Mouse (Mus musculus) megakaryocyte, adult 5-6 weeks (primary cell): Measurements from ENCODE around the gene D11Wsu47e. TPM values are rescaled to one million over a fixed set of nuclear protein-coding genes. Genes with fewer than 3 reads are reported as not detected.
A peak's percentile ranks its signal among the peaks of the same experiment; 100 is the strongest.

Experiments used
- ATAC-seq: 2 replicates; pipeline ENCODE4 v1.8.0; 2016; ENCODE audit warnings: mild to moderate bottlenecking, inconsistent platforms; ENCODE audit not compliant: poor library complexity, severe bottlenecking
- total RNA-seq, 2 experiments: library from RNA; stranded (forward) in 1 of 2; stranded (reverse) in 1 of 2; fragments of 153-499, 151-499 nt in 1 of 2; fragments of 221-1000, 200-1000 nt in 1 of 2; gene quantifications; 2 replicates each; pipeline versions ENCODE4 v1.2.3 to v1.2.4; 2015 to 2017

D11Wsu47e gene
- total RNA-seq, 2 experiments from 2014 or later = 5.4 to 10.3 TPM

DNA sequence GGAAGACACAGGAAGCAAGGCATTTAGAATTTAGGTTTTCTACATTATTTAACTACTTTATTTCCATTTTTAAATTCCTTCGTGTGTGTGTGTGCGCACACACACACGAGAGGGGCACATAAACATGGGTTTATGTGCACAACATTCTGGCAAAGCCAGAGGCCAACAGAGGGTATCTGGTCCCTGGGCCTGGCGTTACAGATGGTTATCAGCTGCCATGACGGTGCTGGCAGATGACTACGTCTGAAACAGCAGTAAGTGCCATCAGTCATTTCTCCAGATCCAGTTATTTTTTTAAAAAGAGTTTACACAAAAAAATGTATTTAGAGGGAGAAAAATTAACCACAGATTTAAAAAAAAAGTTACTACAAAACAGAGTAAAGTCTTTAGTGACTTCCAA, 18.0 kb upstream of the D11Wsu47e start:
- no peak for ATAC-seq

DNA sequence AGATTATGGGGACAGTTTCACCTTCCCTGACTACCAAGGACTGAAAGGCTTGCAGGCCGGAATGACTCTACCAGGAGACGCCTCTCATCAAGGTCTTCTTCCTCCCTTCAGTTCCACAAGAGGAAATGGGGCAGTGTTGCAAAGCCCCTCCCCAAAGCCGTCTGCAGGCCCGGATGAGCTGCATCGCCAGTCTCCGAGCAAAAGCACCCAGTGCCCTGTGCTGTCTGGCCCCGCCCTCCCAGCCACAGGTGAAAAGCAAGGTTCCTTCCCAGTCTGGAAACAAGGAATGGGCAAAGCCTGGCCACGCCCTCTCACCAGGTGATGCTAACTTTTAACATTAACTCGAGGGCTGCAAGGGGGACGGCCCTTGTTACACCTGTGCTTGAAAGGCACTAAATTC, 17.6 kb upstream of the D11Wsu47e start:
- peak; percentile 77 for ATAC-seq

DNA sequence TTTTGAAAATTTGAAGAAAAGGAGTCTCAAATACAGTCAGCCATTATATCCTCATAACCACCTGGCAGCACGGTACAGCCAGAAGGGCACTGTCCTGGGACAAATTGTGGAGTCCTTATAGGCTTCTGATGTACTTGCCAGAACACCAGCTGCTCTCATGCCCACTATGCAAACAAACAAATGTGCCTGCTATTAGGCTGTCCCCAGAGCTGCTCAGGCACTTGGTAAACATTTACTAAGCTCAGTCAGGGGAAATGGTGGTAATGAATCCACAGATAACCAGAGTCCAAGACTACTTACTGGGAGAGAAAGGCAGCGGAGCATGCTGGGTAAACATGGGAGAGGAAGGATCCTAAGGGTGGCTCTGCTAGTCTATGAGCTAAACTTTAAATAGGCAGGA, 17.1 kb upstream of the D11Wsu47e start:
- no peak for ATAC-seq

DNA sequence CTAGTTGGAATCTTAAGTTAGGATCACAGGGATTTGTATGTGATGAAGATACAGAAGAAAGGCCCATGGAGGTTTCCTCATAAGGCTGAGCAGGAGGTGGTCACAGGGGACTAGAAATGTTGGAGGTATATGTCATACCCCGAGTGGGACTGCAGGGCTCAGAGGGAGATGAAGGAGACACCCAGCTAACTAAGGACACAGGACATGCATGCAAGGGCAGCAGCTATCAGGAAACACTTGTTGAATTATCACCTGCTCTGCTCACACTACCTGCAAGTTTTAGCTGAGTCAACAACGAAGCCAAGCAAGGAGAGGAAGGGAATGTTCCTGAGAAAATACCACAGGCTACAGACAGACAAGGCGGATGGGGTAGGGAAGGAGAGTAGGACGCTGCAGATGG, 16.5 kb upstream of the D11Wsu47e start:
- no peak for ATAC-seq

DNA sequence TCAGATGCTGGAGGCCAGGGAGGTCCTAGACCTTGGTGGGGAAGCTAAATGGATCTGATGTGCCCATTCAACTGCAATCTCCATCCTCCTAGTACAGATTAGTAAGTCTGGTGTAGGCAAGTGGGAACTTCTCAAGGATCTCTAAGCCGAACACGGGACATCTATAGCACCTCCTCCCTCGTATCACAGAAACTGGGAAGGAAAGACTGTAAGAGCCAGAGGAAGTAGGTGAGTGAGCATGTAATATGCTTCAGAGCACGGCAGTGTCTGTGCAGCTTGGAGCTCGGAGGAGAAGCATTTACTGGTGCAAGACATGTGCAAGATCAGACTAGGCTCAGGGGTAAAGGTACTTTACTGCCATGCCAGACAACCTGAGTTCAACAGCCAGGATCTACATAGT, 15.4 kb upstream of the D11Wsu47e start:
- peak; percentile 43 for ATAC-seq

DNA sequence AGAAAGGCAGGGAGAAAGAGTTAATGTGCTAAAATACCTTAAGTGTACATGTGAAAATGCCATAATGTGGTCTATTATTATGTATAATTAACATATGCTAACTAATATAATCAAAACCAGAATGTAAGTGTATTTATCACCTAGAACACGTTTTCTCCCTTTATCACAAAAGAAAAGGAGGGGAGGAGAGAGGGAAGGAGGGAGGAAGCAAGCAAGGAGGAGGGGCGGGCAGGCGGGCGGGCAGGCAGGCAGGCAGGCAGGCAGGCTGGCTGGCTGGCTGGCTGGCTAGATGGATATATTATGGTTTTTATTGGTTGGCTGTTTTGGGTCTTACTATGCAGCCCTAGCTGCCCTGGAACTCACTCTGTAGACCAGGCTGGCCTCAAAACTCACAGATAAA, 14.5 kb upstream of the D11Wsu47e start:
- no peak for ATAC-seq

DNA sequence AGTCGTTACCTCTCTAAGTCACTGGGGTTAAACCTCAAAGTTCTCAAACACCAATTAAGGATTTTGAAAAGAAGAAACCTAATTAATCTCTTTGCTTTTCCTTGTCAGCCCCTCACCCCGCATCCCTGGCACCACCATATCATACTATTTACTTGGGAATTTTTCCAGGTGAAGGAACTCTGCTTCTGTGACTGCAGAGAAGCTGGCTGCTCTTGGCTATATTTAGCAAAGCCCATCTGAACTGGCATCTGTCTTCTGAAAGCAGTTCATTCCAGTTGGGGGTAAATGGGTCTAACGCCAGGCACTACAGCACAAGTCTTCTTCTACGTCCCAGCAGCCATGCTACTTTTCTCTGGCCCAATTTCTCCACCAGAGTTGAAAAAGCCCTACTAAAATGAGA, 10.6 kb upstream of the D11Wsu47e start:
- ATAC-seq = no peak

DNA sequence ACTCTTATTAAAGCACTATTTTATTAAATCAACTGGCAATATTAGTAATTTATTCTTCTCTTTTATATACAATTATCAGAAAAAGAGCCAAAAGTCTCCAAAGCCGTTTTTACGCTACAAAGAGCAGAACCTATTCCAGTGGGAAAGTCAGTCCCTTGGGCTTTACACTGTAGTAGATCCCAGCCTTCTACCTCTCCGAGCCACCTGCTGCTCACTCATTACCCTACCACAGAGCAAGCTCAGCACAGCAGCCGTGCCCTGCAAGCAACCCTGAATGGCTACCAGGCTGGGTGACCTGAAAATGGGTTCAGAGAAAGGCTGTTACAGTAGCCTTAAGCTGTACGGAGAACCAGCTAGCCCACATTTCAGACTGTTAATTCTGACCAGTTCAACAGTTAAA, 9.6 kb upstream of the D11Wsu47e start:
- no peak for ATAC-seq

DNA sequence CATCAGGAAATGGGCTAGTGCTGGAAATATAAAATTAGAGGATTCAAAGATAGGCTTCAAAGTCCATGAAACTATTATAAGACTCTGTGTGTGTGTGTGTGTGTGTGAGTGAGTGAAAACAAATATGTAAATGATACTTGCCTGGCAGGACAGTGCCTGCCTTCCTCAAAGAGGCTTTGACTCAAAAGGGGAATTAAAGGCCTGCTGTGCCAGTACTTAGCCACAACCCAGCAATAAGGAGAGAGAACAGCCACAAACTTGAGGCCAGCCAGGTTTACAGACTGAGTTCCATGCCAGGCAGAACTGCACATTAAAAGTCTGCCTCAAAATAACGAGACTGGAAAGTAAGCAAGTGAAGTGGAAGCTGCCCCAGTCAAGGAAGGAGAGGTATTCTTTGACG, 7.4 kb upstream of the D11Wsu47e start:
- ATAC-seq = no peak

DNA sequence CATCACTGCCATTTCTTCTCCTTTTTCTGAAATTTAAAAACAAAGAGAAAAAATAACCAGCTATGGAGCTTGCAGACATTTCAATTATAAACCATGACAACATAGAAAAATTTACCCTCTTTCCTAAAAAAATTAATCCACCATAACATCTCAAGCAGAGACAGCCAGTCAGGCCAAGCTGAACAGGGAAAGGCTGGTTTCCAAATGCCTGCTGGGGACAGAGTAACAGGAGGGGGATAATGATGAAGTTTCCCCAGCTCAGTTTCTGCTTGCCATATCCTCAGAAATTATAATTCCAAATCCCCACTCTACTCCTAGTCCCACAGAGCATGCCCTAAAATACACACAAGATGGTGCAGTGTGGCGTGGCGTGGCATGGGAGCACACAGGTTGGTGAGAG, 6.8 kb upstream of the D11Wsu47e start:
- no peak for ATAC-seq

DNA sequence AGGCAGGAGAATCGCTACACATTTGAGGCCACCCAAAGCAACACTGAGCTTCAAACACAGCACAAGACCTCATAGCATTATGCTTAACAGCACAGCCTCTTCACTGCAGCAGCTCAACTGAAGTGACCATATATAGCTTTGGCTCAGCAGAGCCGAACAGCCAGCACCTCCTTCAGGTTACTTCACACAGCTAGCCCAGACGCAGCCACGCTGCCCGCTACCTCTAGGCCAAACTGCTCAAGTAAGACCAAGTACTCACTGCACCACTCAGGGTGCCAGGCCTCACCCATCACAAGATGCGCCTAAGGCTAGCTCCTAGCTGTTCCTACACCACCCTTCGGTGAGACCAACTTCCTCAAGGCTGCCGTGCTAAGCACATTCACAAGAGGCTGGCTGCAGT, 5.8 kb upstream of the D11Wsu47e start:
- ATAC-seq = no peak

DNA sequence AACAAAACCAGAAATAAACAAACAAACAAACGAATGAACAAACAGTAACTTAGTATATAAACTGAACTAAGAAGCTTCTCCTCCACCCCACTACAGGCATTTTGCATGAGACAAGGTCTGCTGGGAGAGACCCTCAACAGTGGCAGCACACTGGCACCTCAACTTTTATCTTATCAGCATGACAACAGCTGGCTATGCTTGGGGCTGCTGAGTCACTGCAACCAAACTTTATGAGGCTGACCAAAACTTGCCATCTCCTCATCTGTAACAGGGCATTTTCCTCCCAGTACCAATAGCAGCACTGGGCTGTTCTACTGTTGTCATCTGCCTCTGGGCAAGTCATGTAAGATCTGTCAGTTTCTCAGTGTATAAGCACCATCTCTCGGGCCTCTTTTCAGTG, 3.3 kb upstream of the D11Wsu47e start:
- ATAC-seq = no peak

DNA sequence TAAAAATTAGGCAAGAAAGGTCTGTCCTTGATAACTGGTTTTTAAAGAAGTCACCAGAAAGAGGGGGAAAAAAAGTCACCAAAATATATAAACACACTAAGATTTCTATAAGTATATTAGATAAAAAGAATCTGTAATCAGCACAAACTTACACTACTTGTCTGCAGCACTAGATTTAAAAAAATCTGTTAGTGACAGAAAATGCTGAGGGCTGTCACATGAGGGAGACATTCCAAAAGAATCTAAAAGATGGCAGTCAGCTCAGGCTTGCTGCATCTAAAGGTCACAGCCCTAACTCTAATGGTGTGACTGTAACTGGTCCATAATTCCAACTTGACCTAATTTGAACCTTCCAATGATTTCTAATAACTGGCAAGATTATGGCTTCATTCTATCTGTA, 2.2 kb upstream of the D11Wsu47e start:
- no peak for ATAC-seq

DNA sequence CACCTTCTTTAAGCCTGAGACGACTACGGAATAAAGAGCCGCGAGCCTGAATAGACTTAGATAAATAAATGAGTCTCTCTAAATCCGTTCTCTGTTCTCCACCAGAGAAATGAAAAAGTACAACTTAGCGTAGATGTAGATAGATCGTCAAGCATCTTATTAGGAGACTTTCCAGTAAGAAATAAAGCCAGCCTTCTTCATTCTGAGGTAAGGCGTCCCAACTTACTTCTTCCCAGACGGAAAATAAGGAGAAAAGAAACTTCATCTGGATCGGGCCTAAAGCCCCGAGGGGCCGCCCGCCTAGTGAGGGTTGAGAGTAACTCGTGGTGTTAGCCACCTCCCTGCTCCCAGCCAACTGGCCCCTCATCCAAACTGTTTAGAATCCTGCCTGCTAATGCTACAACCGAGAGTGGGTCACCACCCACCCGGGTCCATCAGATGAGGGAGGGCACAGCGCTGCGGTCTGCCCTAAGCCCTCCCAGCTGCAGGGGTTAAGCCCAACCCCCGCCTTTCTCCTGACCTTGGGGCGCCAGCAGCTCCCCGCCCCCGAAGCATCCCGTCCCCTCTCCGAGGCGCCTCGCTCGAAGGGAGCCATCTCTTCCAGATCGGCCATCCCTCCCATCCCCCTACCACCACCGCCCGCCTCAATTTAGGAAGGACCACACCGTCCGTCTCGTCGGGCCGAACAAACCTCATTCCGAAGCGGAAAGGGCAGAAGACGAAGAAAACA, 1.1 kb upstream of the D11Wsu47e start:
- ATAC-seq = peak; percentile 20

DNA sequence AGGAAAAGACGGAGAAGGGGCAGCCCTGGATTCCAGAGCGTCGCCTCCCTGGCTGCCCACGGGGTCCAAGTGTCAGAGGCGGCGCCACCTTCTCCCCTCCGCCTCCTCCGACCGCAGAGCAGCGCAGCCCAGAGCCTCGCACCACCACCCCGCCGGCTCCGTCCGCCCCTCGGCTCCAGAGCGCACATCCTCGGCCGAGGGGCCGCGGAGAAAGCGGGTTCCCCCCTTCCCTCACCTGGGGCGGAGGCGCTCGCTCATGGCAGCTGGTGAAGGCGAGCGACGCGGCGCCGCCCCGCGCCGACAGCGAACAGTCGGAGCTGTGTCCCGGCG, 620 bp upstream of the D11Wsu47e start:
- ATAC-seq = peak; percentile 32

DNA sequence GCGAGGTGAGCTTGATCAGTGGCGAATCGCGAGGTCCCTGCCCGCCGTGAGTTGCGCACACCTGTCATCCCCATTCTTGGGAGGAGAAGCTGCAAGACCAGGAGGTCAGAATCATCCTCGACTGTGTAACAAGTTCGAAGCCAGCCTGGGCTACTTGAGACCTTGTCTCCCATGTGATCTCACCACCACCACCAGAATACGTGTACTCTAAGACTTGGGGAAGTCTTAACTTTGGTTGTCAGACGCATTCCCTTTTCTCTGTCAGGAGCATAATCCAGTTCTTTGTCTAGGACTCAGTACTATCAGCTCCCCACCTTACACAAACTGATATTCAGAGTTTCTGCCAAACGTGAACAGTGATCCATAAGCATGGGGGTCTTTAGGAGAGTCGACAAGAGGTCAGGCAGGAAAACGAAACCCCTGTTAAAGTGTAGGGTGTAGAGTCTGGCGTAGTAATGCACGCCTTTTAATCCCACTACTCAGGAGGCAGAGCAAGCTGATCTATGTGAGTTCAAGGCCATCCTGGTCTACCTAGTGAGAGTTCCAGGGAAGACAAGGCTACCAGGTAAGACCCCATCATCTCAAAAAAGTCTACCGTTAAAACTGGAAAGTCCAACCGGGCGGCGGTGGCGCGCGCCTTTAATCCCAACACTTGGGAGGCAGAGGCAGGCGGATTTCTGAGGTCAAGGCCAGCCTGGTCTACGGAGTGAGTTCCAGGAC, 655 bp downstream of the D11Wsu47e start:
- ATAC-seq = no peak

DNA sequence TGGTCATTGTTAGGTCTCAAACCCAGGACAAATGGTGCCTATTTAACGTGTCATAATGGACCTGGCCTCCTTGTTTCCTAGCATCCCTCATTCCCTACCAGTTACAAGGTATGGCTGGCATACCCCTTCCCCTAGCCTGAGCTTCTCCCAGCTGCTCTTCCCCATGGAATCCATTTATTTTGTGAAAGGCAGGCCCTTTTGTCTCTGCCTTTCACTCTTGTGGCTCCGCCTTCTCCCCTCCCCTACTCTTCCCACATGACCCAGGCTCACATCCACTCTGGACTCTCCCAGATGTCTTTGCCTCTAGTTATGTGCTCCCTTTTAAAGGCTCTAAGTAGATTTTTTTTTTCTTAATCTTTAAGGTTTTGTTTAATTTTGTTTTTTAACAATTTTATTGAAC, 2.8 kb downstream of the D11Wsu47e start:
- ATAC-seq = no peak

DNA sequence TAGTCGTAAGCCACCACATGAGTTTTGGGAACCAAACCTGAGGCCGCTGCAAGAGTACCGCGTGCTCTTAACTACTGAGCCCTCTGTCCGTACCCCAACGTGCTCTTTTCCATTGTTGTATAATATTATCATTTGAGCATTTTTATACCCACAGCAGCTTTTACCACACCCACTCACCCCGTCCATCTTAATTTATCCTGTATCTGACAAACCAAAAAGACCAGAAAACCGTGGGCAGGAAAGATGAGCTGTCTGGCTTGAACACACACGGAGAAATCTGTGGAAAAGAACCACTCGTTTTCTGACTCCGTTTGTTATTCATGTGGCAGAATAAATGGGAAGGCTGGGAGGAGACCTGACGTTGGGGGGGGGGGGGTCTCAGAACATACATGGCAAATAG, 6.3 kb downstream of the D11Wsu47e start:
- no peak for ATAC-seq

DNA sequence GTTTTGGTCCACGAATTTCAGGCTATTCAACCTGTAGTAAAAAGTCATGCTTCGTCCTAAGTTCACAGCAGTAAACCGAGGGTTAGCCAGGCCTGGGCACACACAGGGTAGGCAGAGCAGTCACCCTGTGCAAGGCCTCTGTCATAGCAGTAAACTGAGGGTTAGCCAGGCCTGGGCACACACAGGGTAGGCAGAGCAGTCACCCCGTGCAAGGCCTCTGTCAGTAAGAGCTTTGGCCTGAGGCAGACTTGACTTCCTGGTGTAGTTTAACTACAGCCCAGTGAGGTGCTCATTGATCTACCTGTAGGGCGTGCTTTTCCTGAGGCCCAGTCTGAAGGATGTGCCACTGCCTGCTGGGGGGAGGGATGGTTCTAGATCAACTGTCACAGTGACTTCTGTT, 7.1 kb downstream of the D11Wsu47e start:
- ATAC-seq = no peak

DNA sequence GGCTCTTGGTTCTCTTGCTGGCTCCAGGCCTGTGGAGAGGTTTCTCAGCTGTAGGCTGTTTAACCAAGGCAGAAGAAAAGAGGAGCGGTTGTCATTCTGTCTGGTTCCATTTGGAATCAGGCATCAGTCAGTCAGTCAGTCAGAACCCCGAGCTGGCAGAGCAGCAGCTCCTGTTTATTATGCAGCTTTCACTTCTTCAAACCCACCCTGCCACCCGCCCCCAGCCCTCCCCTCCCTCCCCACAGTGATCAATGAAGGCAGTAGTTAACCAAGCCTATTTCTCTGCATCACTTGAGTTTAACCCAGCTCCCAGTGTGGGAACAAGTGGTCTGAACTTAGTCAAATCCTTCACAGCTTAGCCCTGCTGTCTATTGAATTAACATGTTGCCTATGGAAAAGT, 7.6 kb downstream of the D11Wsu47e start:
- no peak for ATAC-seq

DNA sequence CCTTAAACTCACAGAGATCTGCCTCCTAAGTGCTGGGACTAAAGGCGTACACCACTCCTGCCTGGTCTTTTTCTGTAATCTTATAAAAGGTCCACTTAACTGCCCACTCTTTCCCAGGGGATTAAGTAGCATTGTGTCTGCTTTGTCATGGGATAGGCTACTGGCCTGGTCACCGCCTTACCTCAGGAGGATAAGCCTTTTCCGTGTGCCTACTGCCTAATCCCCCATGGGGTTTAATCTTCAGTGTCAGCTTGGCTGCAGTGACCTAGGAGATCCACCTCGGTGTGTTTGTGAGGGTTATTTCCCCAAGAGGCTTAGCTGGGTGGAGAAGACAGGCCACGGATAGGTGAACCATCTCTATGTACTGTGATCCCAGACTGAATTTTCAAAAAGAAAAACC, 13.4 kb downstream of the D11Wsu47e start:
- ATAC-seq = no peak

DNA sequence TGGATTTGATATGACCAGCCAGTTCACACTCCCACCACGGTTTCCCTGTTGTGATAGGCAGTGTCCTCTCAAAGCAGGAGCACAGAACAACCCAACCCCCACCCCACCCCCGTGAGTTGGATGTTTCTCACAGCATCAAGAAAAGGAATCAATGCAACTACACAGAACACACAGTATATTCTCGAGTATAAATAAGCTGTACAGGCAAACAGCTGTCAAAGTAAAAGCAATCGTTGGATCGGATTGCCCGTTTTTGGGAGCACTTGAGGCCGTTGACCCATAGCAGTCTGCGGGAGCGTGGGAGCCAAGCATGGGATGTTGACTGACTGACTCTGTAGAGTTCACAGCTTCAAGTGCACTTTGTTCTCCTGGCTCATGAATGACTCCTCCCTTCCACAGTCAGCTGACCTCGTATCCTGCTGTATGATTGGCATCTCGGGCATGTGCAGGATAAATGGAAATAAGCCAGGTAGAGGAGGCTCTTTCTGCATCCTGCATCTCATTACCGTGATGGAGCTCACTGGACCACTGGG, 13.9 kb downstream of the D11Wsu47e start:
- ATAC-seq = no peak

DNA sequence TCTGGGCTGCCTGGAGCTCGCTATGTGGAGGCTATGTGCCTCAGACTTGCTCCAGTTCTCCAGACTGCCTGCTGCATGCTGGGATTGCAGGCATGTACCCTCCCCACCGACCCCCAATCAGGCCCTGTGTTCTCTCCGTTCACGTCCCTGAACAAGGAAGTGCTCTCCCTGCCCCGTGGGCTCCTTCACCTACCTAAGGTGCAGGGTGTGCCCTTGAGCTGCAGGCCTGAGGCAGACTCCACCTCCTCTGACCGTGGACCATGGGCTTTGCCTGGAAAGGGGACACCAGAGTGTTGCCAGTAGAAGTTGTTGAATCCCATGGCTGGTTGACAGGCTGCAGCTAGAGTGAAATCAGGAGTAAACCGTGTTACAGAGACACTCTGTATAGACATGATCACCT, 15.4 kb downstream of the D11Wsu47e start:
- no peak for ATAC-seq
